Comparison of ENCODE assay signal across 11 mouse cellular contexts in the genomic region with DNA sequence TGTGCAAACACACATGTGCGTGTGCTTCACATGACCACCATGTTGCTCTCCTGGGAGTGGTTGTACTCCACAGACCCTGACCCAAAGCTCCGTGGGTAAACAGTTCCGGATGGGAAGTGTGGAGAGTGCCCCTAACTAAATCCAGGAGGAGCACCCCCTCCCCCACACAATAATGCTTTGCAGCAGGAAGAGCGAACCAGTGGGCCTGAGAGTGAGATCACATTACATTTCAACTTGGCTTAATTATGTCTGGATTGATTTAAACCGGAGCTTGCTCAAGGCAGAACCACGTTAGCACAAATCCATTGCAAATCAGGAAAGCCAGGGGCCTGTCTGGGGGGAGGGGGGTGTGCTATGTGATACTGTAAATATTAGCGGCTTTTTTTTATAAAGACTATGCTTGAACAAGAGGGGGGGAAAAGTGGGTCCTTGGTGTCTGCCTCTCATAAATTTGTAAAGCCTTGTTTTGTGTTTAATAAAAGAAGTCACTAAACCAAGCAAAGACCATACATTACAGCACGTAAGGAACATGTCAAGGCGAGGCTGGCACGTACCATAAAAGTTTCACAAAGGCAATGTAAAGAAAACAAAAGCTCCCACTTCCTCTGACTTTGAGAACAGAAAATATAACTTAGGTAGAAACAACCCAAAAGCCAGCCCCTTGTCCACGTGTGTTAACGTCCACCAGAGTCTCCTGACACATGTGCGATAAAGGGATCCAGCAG.
DNase-seq lines count a peak whose midpoint lies in the region; ATAC-seq and TF ChIP-seq lines count a peak whose summit lies in the region.
"Had no signal": no experiment of that assay in that cellular context is flagged by ENCODE, and none has a peak within 500 bp of the region (broad histone marks: within the 10 kb centered on the region; RNA-seq: fewer than 3 reads in every experiment).

No protein-coding gene starts in this region.

- TF ChIP-seq EP300 in heart, adult 2 months (IDR thresholded peaks at IDR 0.05; ENCODE audit: insufficient read depth, low read depth, low read length), result no peak

- H3K4me2 ChIP-seq in heart, embryonic 16.5 days (ENCODE audit: low read depth, low read length), result no peak overlapping the region
- no peak overlapping the region for H3K4me2 ChIP-seq in limb, embryonic 15.5 days

- H3K27ac ChIP-seq in heart, embryonic 16.5 days (ENCODE audit: low read length), result peak overlapping the region; percentile 23; the same call in 1 of the 2 replicates
- no peak overlapping the region for H3K27ac ChIP-seq in heart, adult 2 months
- H3K27ac ChIP-seq in testis, adult 2 months (ENCODE audit: control insufficient read depth, insufficient read depth, low read depth, low read length), result no peak overlapping the region
- H3K27ac ChIP-seq in limb, embryonic 15.5 days, result peak overlapping the region; percentile 80
- H3K27ac ChIP-seq: macrophage had no signal

- peaks cover 11% of the 10 kb centered on the region; the same call in 1 of the 2 replicates for H3K4me1 ChIP-seq in heart, embryonic 16.5 days (ENCODE audit: control insufficient read depth, insufficient read depth, low read length)
- peaks cover 12% of the 10 kb centered on the region for H3K4me1 ChIP-seq in heart, adult 2 months (ENCODE audit: control insufficient read depth, insufficient read depth, low read length)
- peaks cover 4% of the 10 kb centered on the region for H3K4me1 ChIP-seq in testis, adult 2 months (ENCODE audit: control insufficient read depth, insufficient read depth, low read length)
- H3K4me1 ChIP-seq in limb, embryonic 15.5 days, result peaks cover 49% of the 10 kb centered on the region

- H3K4me3 ChIP-seq in heart, embryonic 16.5 days (ENCODE audit: low read length), result no peak overlapping the region
- no peak overlapping the region for H3K4me3 ChIP-seq in heart, adult 2 months
- peak overlapping the region; percentile 19 for H3K4me3 ChIP-seq in testis, adult 2 months (ENCODE audit: control insufficient read depth, low read depth, low read length)
- H3K4me3 ChIP-seq in limb, embryonic 15.5 days, result no peak overlapping the region
- H3K4me3 ChIP-seq: erythroblast, embryonic 14.5 days had no signal

- H3K79me2 ChIP-seq in heart, adult 2 months (replicated peaks; ENCODE audit: control insufficient read depth, insufficient read depth, low read length), result no peaks in the 10 kb centered on the region

- no peak for TF ChIP-seq CTCF in heart, adult 2 months (IDR thresholded peaks at IDR 0.05)
- no peak for TF ChIP-seq CTCF in testis, adult 2 months (IDR thresholded peaks at IDR 0.05; ENCODE audit: control insufficient read depth, insufficient read depth, insufficient replicate concordance, low read depth, low read length)

- no peak for TF ChIP-seq POLR2A in heart, adult 2 months (IDR thresholded peaks at IDR 0.05; ENCODE audit: insufficient read depth, low read depth, low read length)
- no peak for TF ChIP-seq POLR2A in testis, adult 2 months (IDR thresholded peaks at IDR 0.05; ENCODE audit: control insufficient read depth, low read depth, low read length)

- no peaks in the 10 kb centered on the region for H3K27me3 ChIP-seq in heart, embryonic 16.5 days (ENCODE audit: control insufficient read depth, insufficient read depth, low read length)
- no peaks in the 10 kb centered on the region for H3K27me3 ChIP-seq in heart, adult 2 months (ENCODE audit: control insufficient read depth, insufficient read depth, low read length)
- H3K27me3 ChIP-seq in testis, adult 2 months (ENCODE audit: control insufficient read depth, insufficient read depth, low read length), result no peaks in the 10 kb centered on the region
- H3K27me3 ChIP-seq in limb, embryonic 15.5 days, result no peaks in the 10 kb centered on the region

- ATAC-seq in heart, embryonic 16.5 days (replicated peaks; ENCODE audit: extremely low read depth, insufficient read depth, low FRiP score), result no peak
- peak; percentile 61 for ATAC-seq in limb, embryonic 15.5 days (ENCODE audit: insufficient number of reproducible peaks, low FRiP score, low TSS enrichment, low read depth)

- H3K36me3 ChIP-seq in heart, embryonic 16.5 days (ENCODE audit: control insufficient read depth, insufficient read depth), result peaks cover 41% of the 10 kb centered on the region
- H3K36me3 ChIP-seq in heart, adult 2 months (ENCODE audit: control insufficient read depth, insufficient read depth, low read length), result peaks cover 17% of the 10 kb centered on the region
- H3K36me3 ChIP-seq in testis, adult 2 months (ENCODE audit: control insufficient read depth, insufficient read depth, low read length), result no peaks in the 10 kb centered on the region
- H3K36me3 ChIP-seq in limb, embryonic 15.5 days, result peaks cover 34% of the 10 kb centered on the region

- DNase-seq in heart, adult 2 months, result no peak
- DNase-seq in testis, postnatal 10 days (ENCODE audit: low spot score), result no peak
- no peak for DNase-seq in cerebellum, adult 9-11 months
- DNase-seq in left cerebral cortex, postnatal 4 days, result no peak
- no peak for DNase-seq in B cell, adult 2 months
- DNase-seq: gastrocnemius, postnatal 25 days had no signal

- H3K9me3 ChIP-seq in heart, embryonic 16.5 days (replicated peaks; ENCODE audit: control insufficient read depth, low read length), result no peaks in the 10 kb centered on the region
- H3K9me3 ChIP-seq in limb, embryonic 15.5 days, result no peaks in the 10 kb centered on the region

- H3K9ac ChIP-seq in heart, embryonic 16.5 days (ENCODE audit: low read length), result no peak overlapping the region
- no peak overlapping the region for H3K9ac ChIP-seq in heart, adult 2 months (ENCODE audit: low read depth, low read length)
- H3K9ac ChIP-seq in limb, embryonic 15.5 days, result no peak overlapping the region

- intact Hi-C loops in heart, adult 2 months (cut with DNase I), result no loop called here
- intact Hi-C loops in left cerebral cortex, postnatal 4 days (cut with DNase I), result no loop called here

- WGBS in heart, embryonic 16.5 days, result 60% methylated on average over 13 of the region's 13 CpGs
- 75% methylated on average over 13 of the region's 13 CpGs for WGBS in heart, adult 2 months
- WGBS in limb, embryonic 15.5 days, result 17% methylated on average over 13 of the region's 13 CpGs

Comparison
In these comparisons a context has a peak if more than half of its experiments do, and no peak if none do; other contexts are left out.
1. H3K27ac ChIP-seq: peak in heart, embryonic 16.5 days (single experiment) and limb, embryonic 15.5 days (single experiment); none in heart, adult 2 months (single experiment) and testis, adult 2 months (single experiment).